Mouse (Mus musculus) E14TG2a.4 (cell line): Measurements from ENCODE around the gene Ppp1r32.

Experiments
- H3K27me3 ChIP-seq: 2 replicates; pipeline ENCODE4 v1.6.1; 2014; ENCODE audit warnings: low read length, control low read depth; ENCODE audit not compliant: insufficient read depth
- H3K36me3 ChIP-seq: 2 replicates; pipeline ENCODE4 v1.6.1; 2014; ENCODE audit warnings: low read length, control low read depth; ENCODE audit not compliant: insufficient read depth
- H3K4me1 ChIP-seq: replicated peaks from 2 replicates; pipeline ENCODE4 v1.6.1; 2014; ENCODE audit warnings: low read depth, low read length, control low read depth
- H3K4me3 ChIP-seq: replicated peaks from 2 replicates; pipeline ENCODE4 v1.5.1; 2014; ENCODE audit warnings: mild to moderate bottlenecking, low read length
- H3K9me3 ChIP-seq: 2 replicates; pipeline ENCODE4 v1.6.1; 2014; ENCODE audit warnings: low read length, control low read depth
- CTCF ChIP-seq: conservative IDR thresholded peaks from 2 replicates; pipeline ENCODE4 v1.5.1; 2014; ENCODE audit warnings: low read length
- NANOG ChIP-seq: IDR thresholded peaks from 2 replicates; pipeline ENCODE4 v1.6.1; 2014; ENCODE audit warnings: borderline replicate concordance, low read length, mixed read lengths
- POU5F1 ChIP-seq: IDR thresholded peaks from 2 replicates; pipeline ENCODE4 v1.6.1; 2014; ENCODE audit warnings: low read length, borderline replicate concordance

Gene Ppp1r32

DNA sequence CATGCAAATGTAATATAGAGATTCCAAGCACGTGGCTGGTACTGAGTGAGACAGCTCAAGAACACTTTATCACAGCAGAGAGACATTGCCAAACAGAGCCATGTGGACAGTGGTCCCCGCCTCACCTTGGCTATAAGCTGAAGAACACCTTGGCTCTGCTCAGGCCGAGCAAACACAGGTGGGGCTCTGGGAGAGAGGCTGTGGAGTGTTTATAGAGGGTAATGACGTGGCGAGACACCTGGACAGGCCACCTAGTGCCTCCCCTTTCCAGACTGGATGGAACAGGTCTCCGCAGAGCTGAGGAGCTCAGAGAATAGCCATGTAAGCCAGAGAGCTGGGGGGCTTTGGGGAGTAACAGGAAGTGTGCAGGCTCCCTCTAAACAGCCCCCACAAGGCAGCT, 47.8 kb downstream of the Ppp1r32 start:
- Histone ChIP-seq H3K27me3 (peaks cover 51% of the 10 kb centered on the region), H3K4me1 (peaks cover 43% of the 10 kb centered on the region), H3K9me3 (no peaks in the 10 kb centered on the region; the same call in 1 of the 2 replicates), H3K4me3 (no peak overlapping the region), H3K36me3 (no peaks in the 10 kb centered on the region; the same call in 1 of the 2 replicates)
- TF ChIP-seq NANOG (no peak), CTCF (no peak), POU5F1 (no peak)

DNA sequence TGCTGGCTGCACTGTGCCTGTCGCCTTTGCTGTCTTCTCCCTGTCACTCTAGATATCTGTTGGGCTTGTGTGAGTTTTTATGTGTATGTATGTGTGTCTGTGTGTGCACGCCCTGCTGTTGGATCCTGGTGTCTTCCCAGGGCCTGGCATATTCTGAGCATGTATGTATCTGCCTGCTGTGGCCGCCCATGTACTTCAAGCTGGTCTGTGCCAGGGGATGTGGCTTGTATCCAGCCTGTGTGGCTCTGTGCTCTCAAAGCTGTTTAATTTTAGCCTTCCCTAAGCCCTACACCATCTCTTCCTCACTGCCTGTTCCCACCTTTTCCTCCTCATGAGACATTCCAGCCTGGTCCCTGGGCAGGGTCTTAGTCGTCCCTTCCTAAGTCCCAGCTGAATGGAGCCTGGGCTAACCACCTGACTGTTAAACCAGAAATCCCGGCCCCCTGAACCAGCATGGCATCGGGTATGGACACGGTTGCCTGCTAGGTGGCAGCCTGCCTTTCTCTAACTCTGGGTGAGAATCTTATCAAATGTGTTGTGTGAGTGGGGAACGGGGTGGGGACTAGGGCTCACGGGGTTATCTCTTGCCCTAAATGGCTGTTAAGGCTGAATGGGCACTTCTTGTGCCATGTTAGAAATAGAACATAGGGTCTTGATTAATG, 48.7 kb downstream of the Ppp1r32 start:
- H3K4me1 ChIP-seq: peaks cover 43% of the 10 kb centered on the region
- TF ChIP-seq CTCF: no peak
- H3K36me3 ChIP-seq: no peaks in the 10 kb centered on the region
- no peak overlapping the region for H3K4me3 ChIP-seq
- H3K27me3 ChIP-seq: peaks cover 55% of the 10 kb centered on the region
- no peaks in the 10 kb centered on the region; the same call in 1 of the 2 replicates for H3K9me3 ChIP-seq

DNA sequence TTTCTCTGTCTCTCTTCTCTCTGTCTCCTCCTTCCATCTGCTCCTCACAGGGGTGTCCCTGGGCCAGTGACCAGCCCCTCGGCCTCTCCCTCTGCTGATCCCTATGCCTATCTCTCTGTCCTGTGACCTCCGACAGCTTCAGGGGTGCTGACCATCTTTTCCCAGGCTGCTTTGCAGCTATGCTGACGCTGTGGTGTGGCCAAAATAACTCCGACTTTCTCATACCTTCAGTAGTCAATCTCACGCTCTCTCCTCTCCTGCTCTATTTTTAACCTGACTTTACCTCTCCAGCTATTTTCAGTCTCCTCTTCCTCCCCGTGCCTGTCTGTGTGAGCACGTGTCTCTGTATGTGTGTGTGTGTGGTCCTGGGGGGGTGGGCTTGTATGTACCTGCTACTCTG, 49.5 kb downstream of the Ppp1r32 start:
- Histone ChIP-seq H3K27me3 (peaks cover 54% of the 10 kb centered on the region), H3K4me3 (no peak overlapping the region), H3K4me1 (peaks cover 43% of the 10 kb centered on the region), H3K9me3 (no peaks in the 10 kb centered on the region; the same call in 1 of the 2 replicates), H3K36me3 (no peaks in the 10 kb centered on the region)
- TF ChIP-seq NANOG (no peak), POU5F1 (no peak), CTCF (no peak)

DNA sequence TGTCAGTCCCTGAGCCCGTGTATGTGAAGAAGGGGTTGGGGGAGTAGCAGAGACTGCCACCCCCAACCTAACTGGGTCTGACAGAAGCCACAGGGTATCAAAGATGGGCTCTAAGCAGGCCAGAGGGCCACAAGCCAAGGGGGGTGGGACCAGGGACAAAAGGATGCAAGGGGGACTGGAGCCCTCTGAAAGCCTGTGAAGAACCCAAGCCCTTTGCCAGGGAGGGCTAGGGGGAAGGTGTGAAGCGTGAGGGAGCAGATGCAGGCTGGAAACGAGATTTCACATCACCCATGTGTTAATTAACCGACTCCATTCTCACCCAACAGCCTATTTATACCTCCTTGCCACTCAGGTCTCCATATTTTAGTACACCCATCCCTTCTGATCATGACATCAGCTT, 50.9 kb downstream of the Ppp1r32 start:
- Histone ChIP-seq H3K9me3 (peaks cover 9% of the 10 kb centered on the region), H3K27me3 (peaks cover 54% of the 10 kb centered on the region), H3K4me1 (peaks cover 36% of the 10 kb centered on the region), H3K36me3 (peaks cover 10% of the 10 kb centered on the region), H3K4me3 (no peak overlapping the region)
- TF ChIP-seq NANOG (no peak), CTCF (no peak), POU5F1 (no peak)

DNA sequence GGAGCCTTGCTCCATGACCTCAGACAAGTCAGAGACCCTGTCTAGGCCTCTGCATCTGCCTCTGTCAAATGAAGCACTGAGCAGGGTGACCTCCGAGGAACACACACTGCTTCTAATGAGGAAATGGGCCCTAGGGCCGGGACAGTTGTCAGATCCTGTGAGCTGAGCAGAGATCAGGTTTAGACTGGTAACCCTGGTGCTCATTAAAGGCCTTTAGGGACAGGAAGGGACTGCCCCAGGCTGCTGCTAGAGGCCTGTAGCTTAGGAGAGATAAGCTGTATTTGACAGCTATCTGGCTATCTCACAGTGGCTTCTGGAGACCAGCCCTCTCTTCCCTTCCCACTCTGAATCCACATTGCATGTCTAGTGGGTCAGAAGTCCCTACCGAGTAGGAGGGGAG, 51.3 kb downstream of the Ppp1r32 start:
- TF ChIP-seq NANOG: no peak
- no peak for TF ChIP-seq CTCF
- no peak for TF ChIP-seq POU5F1
- Histone ChIP-seq H3K4me1 (peaks cover 35% of the 10 kb centered on the region), H3K27me3 (peaks cover 54% of the 10 kb centered on the region), H3K9me3 (peaks cover 12% of the 10 kb centered on the region), H3K4me3 (no peak overlapping the region), H3K36me3 (peaks cover 10% of the 10 kb centered on the region)

DNA sequence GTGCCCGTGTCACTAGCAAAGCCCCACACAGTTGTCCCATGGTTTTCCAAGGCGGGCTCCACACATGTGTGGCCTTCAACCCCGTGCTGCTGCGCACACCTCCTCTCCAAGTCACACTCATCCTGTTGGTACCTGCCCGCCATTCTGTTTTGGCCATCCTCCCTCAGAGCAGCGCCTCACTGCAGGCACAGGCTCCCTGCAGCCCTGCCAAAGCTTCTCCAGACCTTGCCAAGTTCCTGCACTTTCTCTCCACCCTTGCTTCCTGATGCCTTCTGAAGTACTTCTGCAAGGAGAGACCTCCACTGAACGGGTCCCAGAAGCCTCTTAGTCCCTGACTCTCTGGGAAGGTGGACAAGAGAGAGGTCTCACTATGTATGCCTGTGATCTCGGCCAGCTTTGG, 53.4 kb downstream of the Ppp1r32 start:
- H3K36me3 ChIP-seq: peaks cover 10% of the 10 kb centered on the region
- no peak overlapping the region for H3K4me3 ChIP-seq
- TF ChIP-seq CTCF (no peak), NANOG (no peak)
- H3K27me3 ChIP-seq: peaks cover 57% of the 10 kb centered on the region
- H3K9me3 ChIP-seq: peaks cover 12% of the 10 kb centered on the region
- H3K4me1 ChIP-seq: peaks cover 28% of the 10 kb centered on the region

DNA sequence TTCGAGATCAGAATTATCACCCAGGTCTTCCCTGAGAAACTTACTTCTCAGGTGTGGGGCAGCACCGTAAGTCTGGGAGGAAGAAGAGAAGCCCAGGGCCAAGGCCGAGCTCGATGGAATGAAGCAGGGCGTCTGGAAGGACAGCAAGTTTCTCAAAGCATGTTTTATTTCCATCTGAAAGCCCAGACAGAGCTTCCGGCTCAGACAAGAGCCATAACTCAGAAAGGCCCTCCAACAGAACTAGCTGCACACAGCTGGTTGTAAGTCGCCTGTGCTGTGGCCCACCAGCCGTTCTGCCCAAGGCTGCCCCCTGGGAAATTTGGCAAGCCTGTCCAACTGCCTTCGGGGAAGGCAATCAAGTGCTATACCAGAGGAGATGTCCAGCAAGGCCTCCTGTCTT, 55.3 kb downstream of the Ppp1r32 start:
- H3K4me1 ChIP-seq: peaks cover 23% of the 10 kb centered on the region
- H3K27me3 ChIP-seq: peaks cover 59% of the 10 kb centered on the region
- no peak overlapping the region for H3K4me3 ChIP-seq
- peaks cover 10% of the 10 kb centered on the region for H3K36me3 ChIP-seq
- TF ChIP-seq POU5F1: no peak
- no peak for TF ChIP-seq CTCF
- TF ChIP-seq NANOG: no peak
- H3K9me3 ChIP-seq: peaks cover 12% of the 10 kb centered on the region

DNA sequence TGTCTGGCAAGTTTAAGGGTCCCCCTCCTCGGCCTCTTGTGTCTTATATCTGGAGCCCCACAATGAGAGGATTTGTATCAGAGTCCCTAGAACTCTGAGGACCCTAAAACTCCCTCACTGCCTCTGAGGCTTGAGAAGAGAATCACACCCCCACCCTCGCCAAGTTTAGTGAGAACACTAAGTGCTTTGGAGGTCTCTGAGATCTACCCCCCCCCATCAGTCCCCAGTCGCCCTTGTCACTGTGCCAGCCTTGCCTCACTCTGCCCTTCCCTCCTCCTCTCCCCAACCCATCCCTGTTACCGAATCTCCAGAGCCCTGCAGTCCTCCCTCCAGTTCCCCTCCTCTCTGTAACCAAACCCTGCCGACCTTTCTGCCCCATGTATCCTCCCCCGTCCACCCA, 55.9 kb downstream of the Ppp1r32 start:
- H3K4me3 ChIP-seq: no peak overlapping the region
- peaks cover 10% of the 10 kb centered on the region for H3K36me3 ChIP-seq
- TF ChIP-seq POU5F1 (no peak), CTCF (no peak), NANOG (no peak)
- H3K4me1 ChIP-seq: peaks cover 29% of the 10 kb centered on the region
- H3K27me3 ChIP-seq: peaks cover 59% of the 10 kb centered on the region
- peaks cover 12% of the 10 kb centered on the region for H3K9me3 ChIP-seq

DNA sequence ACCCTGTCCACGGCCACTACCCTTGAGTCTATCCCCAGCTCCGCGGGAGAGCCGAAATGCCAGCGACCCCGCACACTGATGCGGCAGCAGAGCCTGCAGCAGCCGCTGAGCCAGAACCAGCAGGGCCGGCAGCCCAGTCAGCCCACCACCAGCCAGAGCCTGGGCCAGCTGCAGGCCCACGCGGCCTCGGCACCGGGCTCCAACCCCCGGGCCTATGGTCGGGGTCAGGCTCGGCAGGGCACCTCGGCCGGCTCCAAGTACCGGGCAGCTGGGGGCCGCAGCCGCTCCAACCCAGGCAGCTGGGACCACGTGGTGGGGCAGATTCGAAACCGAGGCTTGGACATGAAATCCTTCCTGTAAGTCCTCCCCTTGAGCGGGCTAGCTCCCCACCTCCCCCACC, 56.4 kb downstream of the Ppp1r32 start:
- Histone ChIP-seq H3K9me3 (peaks cover 12% of the 10 kb centered on the region), H3K36me3 (peaks cover 10% of the 10 kb centered on the region), H3K4me3 (0 out of 2 replicates have a peak overlapping the region, but pooled peaks have one; percentile 29), H3K4me1 (peaks cover 33% of the 10 kb centered on the region), H3K27me3 (peaks cover 59% of the 10 kb centered on the region)
- TF ChIP-seq CTCF (no peak), POU5F1 (no peak), NANOG (no peak)
